Mouse (Mus musculus) midbrain, embryonic 11.5 days (tissue): ENCODE measurements at regions not wholly inside any gene's neighbourhood (a gene's known extent, or its start where the extent isn't known, plus 50 kb on each side); places are given as distances from the start of the nearest gene placed in this dataset.

Source experiments
- ATAC-seq: fragments of 200-750 bp; cut with Nextera tagmentation; 2 replicates; pipeline ENCODE4 v1.8.0; 2017; ENCODE audit warnings: moderate TSS enrichment, moderate library complexity; ENCODE audit not compliant: low FRiP score
- DNase-seq: peaks from one replicate; pipeline ENCODE4 v3.0.0; 2015; ENCODE audit warnings: low spot score; ENCODE audit errors: missing footprints
- H3K27ac ChIP-seq: fragments of 300-500 bp; sonication (generic); 2 replicates; pipeline ENCODE4 v1.5.1; 2014; ENCODE audit warnings: low read depth, low read length
- H3K27me3 ChIP-seq: fragments of 300-500 bp; sonication (generic); 2 replicates; pipeline ENCODE4 v1.6.1; 2014; ENCODE audit warnings: mild to moderate bottlenecking, low read length, moderate library complexity, mixed read lengths; ENCODE audit not compliant: control insufficient read depth, insufficient read depth
- H3K36me3 ChIP-seq: fragments of 300-500 bp; sonication (generic); 2 replicates; pipeline ENCODE4 v1.6.1; 2014; ENCODE audit warnings: mild to moderate bottlenecking, low read length, moderate library complexity, mixed read lengths; ENCODE audit not compliant: control insufficient read depth, insufficient read depth
- H3K4me1 ChIP-seq: fragments of 300-500 bp; sonication (generic); 2 replicates; pipeline ENCODE4 v1.6.1; 2014; ENCODE audit warnings: low read length; ENCODE audit not compliant: control insufficient read depth, insufficient read depth
- H3K4me2 ChIP-seq: fragments of 300-500 bp; sonication (generic); 2 replicates; pipeline ENCODE4 v1.6.1; 2014; ENCODE audit warnings: mild to moderate bottlenecking, moderate library complexity
- H3K4me3 ChIP-seq: fragments of 300-500 bp; sonication (generic); 2 replicates; pipeline ENCODE4 v1.5.1; 2014; ENCODE audit warnings: low read depth, low read length
- H3K9ac ChIP-seq: fragments of 300-500 bp; sonication (generic); 2 replicates; pipeline ENCODE4 v1.6.1; 2014; ENCODE audit warnings: low read length
- H3K9me3 ChIP-seq: fragments of 300-500 bp; sonication (generic); 2 replicates; pipeline ENCODE4 v1.6.1; 2016; ENCODE audit warnings: low read length; ENCODE audit not compliant: control insufficient read depth
- WGBS: fragments of 180-500 bp; shearing (Covaris S2); extraction: QIAGEN DNeasy Blood & Tissue Kit; methylation state at CpG from one replicate; pipeline ENCODE4 v1.1.7; 2014; 5-methylcytosine and 5-hydroxymethylcytosine counted together

DNA sequence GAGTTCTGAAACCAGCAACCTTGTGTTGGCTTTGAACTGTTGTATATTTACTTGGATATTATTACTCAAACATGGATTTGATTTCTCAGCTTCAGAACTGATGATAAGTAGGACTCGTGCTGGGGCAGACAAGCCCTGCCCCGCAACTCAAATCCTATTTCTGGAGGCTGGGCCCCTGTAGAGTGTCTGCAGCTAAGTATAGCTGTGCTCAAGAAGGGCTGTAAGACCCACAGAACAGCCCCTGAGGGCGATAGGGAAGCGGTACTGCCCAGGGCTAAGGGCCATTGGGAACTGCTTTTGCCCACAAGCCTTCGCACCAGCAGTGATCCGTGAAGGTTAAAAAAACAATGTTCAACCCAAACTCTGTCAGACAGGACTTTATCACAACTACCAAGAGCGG, 191.9 kb upstream of the Lpp start:
- ATAC-seq (no peak), DNase-seq (no peak)
- Histone ChIP-seq H3K9me3 (no peaks in the 10 kb centered on the region), H3K4me1 (no peaks in the 10 kb centered on the region), H3K4me2 (no peak overlapping the region), H3K36me3 (no peaks in the 10 kb centered on the region), H3K27ac (no peak overlapping the region), H3K4me3 (no peak overlapping the region), H3K27me3 (no peaks in the 10 kb centered on the region), H3K9ac (no peak overlapping the region)
- WGBS = 78% methylated on average over 7 of the region's 7 CpGs

DNA sequence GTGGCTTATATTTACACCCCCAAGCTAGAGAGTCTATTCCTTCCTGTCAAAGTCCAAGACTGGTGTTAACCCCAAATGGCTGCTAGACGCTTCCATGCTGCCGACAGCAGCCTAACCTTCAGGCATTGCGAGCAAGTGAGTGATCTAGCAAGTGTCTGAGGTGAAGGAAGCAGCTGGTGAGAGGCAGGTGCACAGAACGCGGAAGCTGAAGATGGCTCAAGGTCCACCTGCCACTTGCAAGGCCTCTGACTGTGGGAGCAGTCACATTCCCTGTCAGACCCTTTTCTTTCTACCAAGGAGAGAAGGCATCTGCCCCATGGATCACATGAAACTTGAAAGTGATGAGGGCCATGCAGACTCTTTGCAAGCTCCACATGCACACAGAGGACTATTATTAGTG, 193.1 kb upstream of the Lpp start:
- Histone ChIP-seq H3K27ac (no peak overlapping the region), H3K9ac (no peak overlapping the region), H3K27me3 (no peaks in the 10 kb centered on the region), H3K4me2 (no peak overlapping the region), H3K4me1 (no peaks in the 10 kb centered on the region), H3K36me3 (no peaks in the 10 kb centered on the region), H3K9me3 (no peaks in the 10 kb centered on the region), H3K4me3 (no peak overlapping the region)
- 94% methylated on average over 5 of the region's 5 CpGs for WGBS
- ATAC-seq (no peak), DNase-seq (no peak)

DNA sequence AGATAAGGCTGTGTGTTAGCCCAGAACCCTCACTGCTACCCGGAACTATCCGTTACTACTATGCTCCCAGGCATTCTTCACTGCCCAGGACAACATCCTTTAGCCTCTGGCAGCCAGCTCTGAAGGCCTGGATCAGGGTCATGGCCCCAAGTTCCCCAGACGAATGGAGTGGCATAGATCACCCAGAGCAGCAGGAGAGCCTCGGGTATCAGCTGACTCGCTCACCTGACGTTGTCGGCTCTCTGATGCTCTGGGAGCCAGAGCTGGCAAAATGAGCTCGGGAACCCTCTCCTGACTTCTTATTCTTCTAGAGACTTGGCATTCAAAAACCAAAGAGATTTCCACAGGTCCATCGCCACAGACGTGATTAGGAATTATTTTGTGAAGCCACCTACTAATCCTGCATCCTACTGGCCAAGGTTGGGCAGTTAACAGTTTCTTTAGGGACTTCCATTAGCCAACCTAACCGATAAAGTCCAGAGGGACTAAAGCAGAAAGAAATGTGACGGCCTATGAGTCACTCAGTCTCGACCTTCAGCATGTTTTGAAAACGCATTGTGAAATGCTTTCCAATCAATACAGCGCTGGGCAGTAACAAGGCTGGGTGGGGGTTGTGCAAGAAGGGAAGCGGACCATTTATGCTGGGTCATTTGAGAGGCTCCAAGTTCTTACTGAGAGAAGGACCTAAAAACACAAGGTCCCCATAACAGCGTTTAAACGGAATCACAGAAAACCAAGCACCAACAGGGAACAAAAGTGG, 193.7 kb upstream of the Lpp start:
- no peak overlapping the region for H3K9ac ChIP-seq
- H3K36me3 ChIP-seq = no peaks in the 10 kb centered on the region
- H3K4me1 ChIP-seq = no peaks in the 10 kb centered on the region
- no peaks in the 10 kb centered on the region for H3K27me3 ChIP-seq
- no peak overlapping the region for H3K27ac ChIP-seq
- DNase-seq = no peak
- H3K4me3 ChIP-seq = no peak overlapping the region
- H3K9me3 ChIP-seq = no peaks in the 10 kb centered on the region
- no peak overlapping the region for H3K4me2 ChIP-seq
- WGBS = 87% methylated on average over 18 of the region's 18 CpGs
- ATAC-seq = no peak

DNA sequence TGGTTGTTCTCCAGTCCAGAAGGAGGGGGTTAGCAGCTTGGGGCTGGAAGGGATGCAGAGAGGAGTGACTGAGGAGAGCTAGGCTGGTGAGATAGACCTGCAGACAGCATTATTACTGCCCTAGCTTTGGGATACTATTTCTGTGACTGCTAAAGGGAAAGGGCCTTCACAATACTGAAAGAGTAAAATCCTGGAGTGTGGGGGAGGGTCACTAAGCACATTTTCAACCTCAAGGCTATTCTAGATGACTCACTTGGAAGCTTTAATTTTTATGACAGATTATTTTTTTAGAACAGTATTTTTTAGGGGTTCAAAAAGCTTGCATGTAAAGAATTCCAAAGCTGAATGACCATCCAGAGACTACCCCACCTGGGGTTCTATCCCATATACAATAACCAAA, 195.0 kb upstream of the Lpp start:
- no peak overlapping the region for H3K4me3 ChIP-seq
- no peak overlapping the region for H3K27ac ChIP-seq
- H3K9me3 ChIP-seq = no peaks in the 10 kb centered on the region
- ATAC-seq = no peak
- no peak overlapping the region for H3K9ac ChIP-seq
- no peaks in the 10 kb centered on the region for H3K4me1 ChIP-seq
- no peak overlapping the region for H3K4me2 ChIP-seq
- DNase-seq = no peak
- H3K36me3 ChIP-seq = no peaks in the 10 kb centered on the region
- H3K27me3 ChIP-seq = no peaks in the 10 kb centered on the region

DNA sequence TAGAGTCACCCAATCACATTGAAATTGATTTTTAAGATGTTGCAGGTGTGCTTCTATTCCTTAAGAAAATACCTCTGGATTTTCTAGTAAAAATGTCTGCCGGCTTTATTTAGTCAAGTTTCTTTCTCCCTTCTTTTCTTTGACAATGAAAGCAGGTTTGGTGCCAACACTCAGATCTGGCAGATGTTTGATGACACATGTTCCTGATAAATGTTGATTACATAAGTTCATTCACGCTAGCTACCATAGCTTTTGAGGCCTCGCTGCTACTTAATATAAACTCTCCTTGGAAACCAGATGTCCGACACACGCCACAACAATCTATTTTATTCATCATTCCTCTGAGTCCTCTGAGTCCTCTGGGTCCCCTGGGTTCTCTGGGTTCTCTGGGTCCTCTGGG, 195.7 kb upstream of the Lpp start:
- Histone ChIP-seq H3K27me3 (no peaks in the 10 kb centered on the region), H3K4me3 (no peak overlapping the region), H3K9ac (no peak overlapping the region), H3K9me3 (no peaks in the 10 kb centered on the region), H3K27ac (no peak overlapping the region), H3K4me2 (no peak overlapping the region), H3K36me3 (no peaks in the 10 kb centered on the region), H3K4me1 (no peaks in the 10 kb centered on the region)
- no peak for DNase-seq
- no peak for ATAC-seq
- 81% methylated on average over 5 of the region's 5 CpGs for WGBS

DNA sequence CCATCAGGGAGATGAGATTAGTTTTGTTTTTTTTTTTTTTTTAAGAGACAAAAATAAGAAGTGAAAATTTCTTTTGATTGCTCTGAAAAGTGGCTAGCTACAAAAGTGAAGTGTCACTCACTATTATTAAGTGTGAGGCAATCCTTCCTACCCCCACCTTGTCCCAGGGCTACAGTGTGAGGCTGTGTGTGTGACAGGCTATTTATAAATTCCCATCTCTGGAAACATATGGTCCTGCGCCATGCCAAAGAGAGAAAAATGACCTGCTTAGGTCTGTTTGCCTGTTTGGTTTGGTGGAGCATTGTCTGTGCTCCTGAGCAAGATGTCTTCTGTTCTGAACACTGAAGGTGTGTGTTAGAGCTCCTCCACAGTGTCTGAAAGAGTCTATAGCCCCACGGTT, 199.4 kb upstream of the Lpp start:
- H3K9me3 ChIP-seq = no peaks in the 10 kb centered on the region
- no peak overlapping the region for H3K4me3 ChIP-seq
- ATAC-seq (no peak), DNase-seq (no peak)
- 96% methylated on average over 2 of the region's 2 CpGs for WGBS
- H3K27ac ChIP-seq = no peak overlapping the region
- no peaks in the 10 kb centered on the region for H3K4me1 ChIP-seq
- no peaks in the 10 kb centered on the region for H3K27me3 ChIP-seq
- H3K36me3 ChIP-seq = no peaks in the 10 kb centered on the region
- H3K4me2 ChIP-seq = no peak overlapping the region
- no peak overlapping the region for H3K9ac ChIP-seq

DNA sequence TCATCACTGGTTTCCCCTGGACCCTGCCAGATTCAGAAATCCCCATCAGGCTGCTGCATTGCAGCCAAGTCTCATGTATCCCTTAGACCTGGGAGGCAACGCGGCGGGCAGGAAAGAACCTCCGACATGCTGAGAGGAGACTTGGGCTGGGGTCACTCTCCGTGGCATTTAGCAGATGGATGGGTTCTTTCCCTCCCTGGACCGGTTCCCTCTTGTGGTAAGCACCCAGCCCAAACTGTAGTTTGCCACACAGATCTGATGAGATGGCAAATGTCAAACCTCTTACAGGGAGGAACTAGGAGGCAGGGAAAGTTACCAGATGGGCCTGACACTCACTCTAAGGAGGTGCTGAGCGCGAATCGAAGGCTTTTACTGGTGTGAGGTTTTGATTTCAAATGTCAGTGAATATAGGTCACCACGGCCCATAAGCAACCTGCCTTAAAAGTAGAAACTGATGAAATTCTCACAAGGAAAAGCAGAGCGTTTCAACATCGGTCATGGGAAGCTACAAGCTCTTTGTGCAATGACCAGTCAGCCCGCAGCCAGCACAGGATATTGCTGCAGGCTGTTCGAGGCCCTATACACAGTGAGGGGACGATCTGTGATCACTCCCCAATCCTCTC, 199.9 kb upstream of the Lpp start:
- Histone ChIP-seq H3K36me3 (no peaks in the 10 kb centered on the region), H3K9me3 (no peaks in the 10 kb centered on the region), H3K27ac (no peak overlapping the region), H3K4me1 (no peaks in the 10 kb centered on the region), H3K9ac (no peak overlapping the region), H3K4me3 (no peak overlapping the region), H3K4me2 (no peak overlapping the region), H3K27me3 (no peaks in the 10 kb centered on the region)
- DNase-seq = no peak
- WGBS = 81% methylated on average over 15 of the region's 15 CpGs
- no peak for ATAC-seq

DNA sequence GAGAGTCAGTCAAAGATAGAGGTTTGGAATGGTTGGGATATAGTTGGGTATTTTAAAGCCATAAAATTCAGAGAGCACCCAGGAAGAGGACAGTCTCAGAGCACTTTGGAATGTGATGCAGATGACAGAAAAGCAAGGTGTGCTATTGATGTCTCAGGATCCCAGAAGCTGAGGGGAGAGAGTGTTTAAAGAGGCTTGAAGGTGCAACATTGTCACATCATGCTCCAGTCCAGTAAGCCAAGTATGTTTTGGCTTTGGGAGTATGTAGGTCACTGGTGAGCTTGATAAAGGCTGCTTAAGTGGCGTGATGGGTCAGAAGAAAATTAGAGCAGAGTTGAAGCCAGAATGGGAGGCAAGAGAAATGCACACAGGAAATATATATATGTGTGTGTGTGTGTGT, 201.3 kb upstream of the Lpp start:
- Histone ChIP-seq H3K36me3 (no peaks in the 10 kb centered on the region), H3K4me2 (no peak overlapping the region), H3K9ac (no peak overlapping the region), H3K9me3 (no peaks in the 10 kb centered on the region), H3K4me1 (no peaks in the 10 kb centered on the region), H3K4me3 (no peak overlapping the region), H3K27me3 (no peaks in the 10 kb centered on the region), H3K27ac (no peak overlapping the region)
- 90% methylated on average over 1 of the region's 1 CpGs for WGBS
- DNase-seq (no peak), ATAC-seq (no peak)

DNA sequence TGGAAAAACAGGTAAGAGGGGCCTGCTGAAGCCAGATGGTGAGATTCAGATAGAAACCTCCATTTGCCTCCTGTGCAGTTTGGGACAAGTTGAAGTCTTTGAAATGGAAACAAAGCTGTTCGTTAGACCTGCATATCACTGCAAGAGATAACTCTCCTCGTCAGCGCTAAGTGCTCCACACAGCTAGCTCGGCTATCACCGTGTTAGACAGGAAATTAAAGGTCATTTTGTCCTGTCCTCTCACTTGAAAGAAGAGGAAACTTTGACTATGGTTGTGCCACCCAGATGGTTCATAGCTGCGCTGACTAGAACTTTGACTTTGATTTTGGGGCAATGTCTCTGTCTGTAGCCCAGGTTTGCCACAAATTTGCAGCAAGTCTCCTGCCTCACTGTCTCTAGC, 198.5 kb upstream of the Bcl6 start:
- Histone ChIP-seq H3K4me1 (no peaks in the 10 kb centered on the region), H3K27me3 (no peaks in the 10 kb centered on the region), H3K4me3 (no peak overlapping the region), H3K4me2 (no peak overlapping the region), H3K36me3 (no peaks in the 10 kb centered on the region), H3K9me3 (no peaks in the 10 kb centered on the region), H3K9ac (no peak overlapping the region), H3K27ac (no peak overlapping the region)
- no peak for DNase-seq
- ATAC-seq = no peak
- WGBS = 85% methylated on average over 6 of the region's 6 CpGs
